Mouse (Mus musculus): Measurements from ENCODE around the gene Ctc1.

DNA sequence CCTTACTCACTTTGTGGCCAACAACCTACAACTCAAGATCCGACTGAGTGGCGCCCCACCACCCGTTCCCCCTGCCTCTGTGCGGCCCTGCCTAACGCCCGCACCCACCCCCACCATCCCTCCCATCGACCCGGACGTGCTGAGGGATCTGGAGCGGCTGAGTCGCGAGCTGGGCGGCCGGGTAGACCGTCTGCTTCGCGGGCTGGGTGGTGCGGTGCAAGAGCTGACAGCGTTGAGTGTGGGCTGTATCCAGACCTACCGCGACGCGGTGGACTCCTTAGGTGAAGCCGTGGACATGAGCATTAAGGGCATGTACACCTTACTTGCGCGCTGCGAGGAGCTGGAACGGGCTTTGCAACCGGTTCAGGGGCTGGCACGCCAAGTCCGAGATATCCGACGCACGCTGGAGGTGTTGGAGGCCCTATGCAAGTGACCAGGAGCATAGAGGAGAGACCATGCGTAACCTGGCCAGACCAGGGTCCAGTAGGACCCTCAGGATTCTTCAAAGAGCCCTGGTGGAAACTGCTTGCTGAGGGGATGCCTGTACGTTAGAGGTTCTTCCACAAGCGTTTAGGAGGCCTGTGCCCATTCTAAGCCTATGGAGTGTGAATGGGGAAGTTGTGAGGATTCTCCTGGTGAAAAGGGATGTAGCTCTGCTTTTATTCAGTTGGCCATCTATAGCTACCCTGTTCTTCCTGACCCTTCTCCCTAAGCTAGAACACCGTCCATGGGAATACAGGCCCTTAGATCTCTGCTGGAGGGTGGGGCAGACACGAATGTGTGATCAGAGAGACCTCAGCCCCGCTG, 44.9 kb downstream of the Ctc1 start:
- TF ChIP-seq CTCF (IDR thresholded peaks at IDR 0.05) (no peak), EP300 (IDR thresholded peaks at IDR 0.05; ENCODE audit: insufficient read depth, low read depth, low read length) (no peak), POLR2A (IDR thresholded peaks at IDR 0.05; ENCODE audit: insufficient read depth, low read depth, low read length) (no peak)
